Mouse (Mus musculus) olfactory bulb, adult 2 months (tissue): ENCODE results near the gene Polr1d. TPM values are rescaled to one million over a fixed set of nuclear protein-coding genes. Genes with fewer than 3 reads are reported as not detected.

Experiments used
- H3K27ac ChIP-seq: fragments of 200-500 bp; 2 replicates; pipeline ENCODE4 v1.5.1; 2012; ENCODE audit warnings: low read depth, low read length; ENCODE audit not compliant: insufficient read depth
- H3K4me1 ChIP-seq: fragments of 200-500 bp; 2 replicates; pipeline ENCODE4 v1.6.1; 2012; ENCODE audit warnings: low read length; ENCODE audit not compliant: control insufficient read depth, insufficient read depth
- H3K4me3 ChIP-seq: fragments of 200-500 bp; 2 replicates; pipeline ENCODE4 v1.5.1; 2012; ENCODE audit warnings: mild to moderate bottlenecking, low read depth, low read length, moderate library complexity; ENCODE audit not compliant: insufficient read depth
- CTCF ChIP-seq: fragments of 200-500 bp; IDR thresholded peaks from 2 replicates; pipeline ENCODE4 v1.5.1; 2012; ENCODE audit warnings: low read depth, mild to moderate bottlenecking, low read length, moderate library complexity; ENCODE audit not compliant: insufficient read depth
- POLR2A ChIP-seq: fragments of 200-500 bp; IDR thresholded peaks from 2 replicates; pipeline ENCODE4 v1.6.1; 2012; ENCODE audit warnings: mild to moderate bottlenecking, low read depth, low read length, moderate library complexity; ENCODE audit not compliant: insufficient read depth
- WGBS: fragments of 180-500 bp; shearing (Covaris S2); methylation state at CpG from one replicate; pipeline ENCODE4 v1.1.7; 2018; 5-methylcytosine and 5-hydroxymethylcytosine counted together
- polyA plus RNA-seq: library from polyadenylated mRNA; stranded (reverse); fragments of >200 nt; gene quantifications from 2 replicates; pipeline ENCODE4 v1.2.4, GENCODE M21; 2012; ENCODE audit warnings: low replicate concordance; ENCODE audit not compliant: missing spikeins, insufficient read depth, insufficient read length

The Polr1d gene
- polyA plus RNA-seq, 1 experiment = not detected

DNA sequence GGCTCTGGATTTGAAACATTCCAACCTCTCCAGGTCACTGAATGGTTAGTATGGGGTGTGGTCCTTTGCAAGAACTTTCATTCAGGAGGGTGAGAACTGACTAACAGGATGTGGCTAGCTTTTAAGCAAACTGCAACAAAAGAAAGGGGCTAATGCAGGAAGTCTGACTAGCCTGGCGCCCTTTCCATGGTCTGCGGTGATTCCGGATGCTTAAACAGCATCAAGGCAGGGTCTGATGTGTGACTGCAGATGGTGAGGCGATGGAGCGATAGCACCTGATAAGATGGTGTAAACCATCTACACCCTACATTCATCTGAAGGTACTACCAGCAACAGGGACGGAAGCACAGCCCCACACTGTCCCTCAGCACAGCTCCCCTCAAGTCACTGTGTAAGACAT lies 82.5 kb downstream of the Polr1d start:
- Histone ChIP-seq H3K27ac (no peak overlapping the region), H3K4me1 (peaks cover 4% of the 10 kb centered on the region; the same call in 1 of the 2 replicates), H3K4me3 (no peak overlapping the region)
- WGBS = 89% methylated on average over 6 of the region's 6 CpGs
- TF ChIP-seq POLR2A (no peak), CTCF (no peak)

DNA sequence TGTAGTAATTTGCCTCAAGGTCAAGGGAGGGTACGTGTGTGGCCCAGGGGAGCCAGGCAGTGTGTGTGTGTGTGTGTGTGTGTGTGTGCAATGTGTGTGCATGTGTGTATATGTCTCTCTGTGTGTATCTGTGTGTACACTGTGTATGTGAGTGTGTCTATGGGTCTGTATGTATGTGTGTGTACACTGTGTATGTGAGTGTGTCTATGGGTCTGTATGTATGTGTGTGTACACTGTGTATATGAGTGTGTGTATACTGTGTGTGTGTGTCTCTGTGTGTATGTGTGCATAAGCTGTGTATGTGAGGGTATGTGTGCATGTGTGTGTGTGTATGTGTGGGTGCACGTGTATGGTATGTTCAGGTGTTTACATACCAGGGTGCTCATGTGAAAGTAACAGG lies 82.9 kb downstream of the Polr1d start:
- WGBS = 78% methylated on average over 2 of the region's 2 CpGs
- TF ChIP-seq CTCF = no peak
- TF ChIP-seq POLR2A = no peak
- no peak overlapping the region for H3K27ac ChIP-seq
- peaks cover 4% of the 10 kb centered on the region; the same call in 1 of the 2 replicates for H3K4me1 ChIP-seq
- no peak overlapping the region for H3K4me3 ChIP-seq

Other genes starting within 250 kb of the Polr1d start
- gene Rpl21, start 244.2 kb upstream of the Polr1d start, polyA plus RNA-seq = not detected in 2 replicates
- gene Rasl11a, start 232.0 kb upstream of the Polr1d start, polyA plus RNA-seq = not detected in 2 replicates
- not detected in 2 replicates for gene Gtf3a, start 128.4 kb upstream of the Polr1d start, polyA plus RNA-seq
- gene Mtif3, start 113.2 kb upstream of the Polr1d start, polyA plus RNA-seq = 144 TPM in 1 of 2 replicates, not detected in the other
- gene Lnx2, start 464 bp upstream of the Polr1d start, polyA plus RNA-seq = not detected in 2 replicates
- not detected in 2 replicates for gene Gsx1, start 111.6 kb downstream of the Polr1d start, polyA plus RNA-seq
- gene Pdx1, start 192.9 kb downstream of the Polr1d start, polyA plus RNA-seq = not detected in 2 replicates
- gene Cdx2, start 230.2 kb downstream of the Polr1d start, polyA plus RNA-seq = not detected in 2 replicates
- gene Urad, start 245.4 kb downstream of the Polr1d start, polyA plus RNA-seq = not detected in 2 replicates